Mouse (Mus musculus) limb, embryonic 12.5 days (tissue): Measurements from ENCODE around the gene Upf3b. TPM values are rescaled to one million over a fixed set of nuclear protein-coding genes. Genes with fewer than 3 reads are reported as not detected.
"Not testable (repeated sequence)": the region's sequence is repeated elsewhere in the genome, so short reads cannot be mapped to it uniquely, and the experiment has no call there.

Experiments
- ATAC-seq: fragments of 200-750 bp; cut with Nextera tagmentation; 2 replicates; pipeline ENCODE4 v1.8.0; 2017; ENCODE audit warnings: low read depth, moderate TSS enrichment; ENCODE audit not compliant: insufficient number of reproducible peaks, insufficient read depth, low FRiP score, low TSS enrichment
- H3K27ac ChIP-seq: fragments of 300-500 bp; sonication (generic); 2 replicates; pipeline ENCODE4 v1.5.1; 2016; ENCODE audit warnings: mild to moderate bottlenecking, moderate library complexity
- H3K27me3 ChIP-seq: fragments of 300-500 bp; sonication (generic); 2 replicates; pipeline ENCODE4 v1.6.1; 2016; ENCODE audit warnings: mild to moderate bottlenecking, moderate library complexity
- H3K36me3 ChIP-seq: fragments of 300-500 bp; sonication (generic); 2 replicates; pipeline ENCODE4 v1.6.1; 2016; ENCODE audit warnings: mild to moderate bottlenecking, moderate library complexity
- H3K4me1 ChIP-seq: fragments of 300-500 bp; sonication (generic); replicated peaks from 2 replicates; pipeline ENCODE4 v1.6.1; 2016
- H3K4me2 ChIP-seq: fragments of 300-500 bp; sonication (generic); 2 replicates; pipeline ENCODE4 v1.6.1; 2016; ENCODE audit warnings: mild to moderate bottlenecking, moderate library complexity
- H3K4me3 ChIP-seq: fragments of 300-500 bp; sonication (generic); replicated peaks from 2 replicates; pipeline ENCODE4 v1.5.1; 2016; ENCODE audit warnings: mild to moderate bottlenecking
- H3K9ac ChIP-seq: fragments of 300-500 bp; sonication (generic); replicated peaks from 2 replicates; pipeline ENCODE4 v1.6.1; 2016; ENCODE audit warnings: mild to moderate bottlenecking, moderate library complexity
- H3K9me3 ChIP-seq: fragments of 300-500 bp; sonication (generic); 2 replicates; pipeline ENCODE4 v1.6.1; 2016; ENCODE audit warnings: mild to moderate bottlenecking, moderate library complexity
- WGBS: fragments of 180-500 bp; shearing (Covaris S2); methylation state at CpG from one replicate; pipeline ENCODE4 v1.1.7; 2016; 5-methylcytosine and 5-hydroxymethylcytosine counted together
- polyA plus RNA-seq: library from polyadenylated mRNA; unstranded; fragments of >200 nt; fragmentation: Nextera tagmentation; extraction: Ambion mirVana; gene quantifications from 2 replicates; pipeline ENCODE4 v1.2.1, GENCODE M21; 2016

The Upf3b gene
- polyA plus RNA-seq, result 21.2 and 22.2 TPM in 2 replicates

GRCm38 (mm10) chrX:37110193-37110880 is at the start of gene Upf3b:
TSS of gene Upf3b (minus strand) at chrX:37110322.
- peak within 1 kb of the TSS; percentile 54 for H3K4me3 ChIP-seq
- H3K4me1 ChIP-seq, result no peaks in the 10 kb centered on the region
- peak within 1 kb of the TSS; percentile 76 for H3K27ac ChIP-seq
- ATAC-seq, result peak; percentile 97
- WGBS, result 16% methylated on average over 30 of the region's 30 CpGs
- H3K9ac ChIP-seq, result peak within 1 kb of the TSS; percentile 56
- H3K9me3 ChIP-seq, result no peaks in the 10 kb centered on the region
- H3K36me3 ChIP-seq, result no peaks in the 10 kb centered on the region
- peak within 1 kb of the TSS; percentile 61 for H3K4me2 ChIP-seq
- H3K27me3 ChIP-seq, result peaks cover 3% of the 10 kb centered on the region; the same call in 1 of the 2 replicates

DNA sequence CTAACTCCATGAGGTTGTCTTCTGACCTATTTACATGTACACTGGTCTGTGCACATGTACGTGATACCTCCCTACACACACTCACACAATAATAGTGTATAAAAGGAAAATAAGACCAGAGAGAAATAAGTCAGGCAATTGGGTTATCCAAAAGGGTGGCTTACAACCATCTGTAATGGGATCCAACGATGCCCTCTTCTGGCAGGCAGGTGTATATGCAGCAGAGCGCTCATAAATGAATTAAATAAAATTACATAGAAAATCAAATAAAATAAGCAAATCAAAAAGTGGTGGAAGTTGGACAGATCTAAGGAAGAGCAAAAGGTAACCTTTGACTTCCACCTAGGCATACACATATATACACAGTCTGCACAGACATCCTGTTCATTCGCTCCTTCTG is 47.7 kb upstream of the Upf3b start:
- Histone ChIP-seq H3K9me3 (no peaks in the 10 kb centered on the region), H3K36me3 (peaks cover 18% of the 10 kb centered on the region), H3K9ac (no peak overlapping the region), H3K4me1 (no peaks in the 10 kb centered on the region), H3K27ac (no peak overlapping the region), H3K27me3 (no peaks in the 10 kb centered on the region), H3K4me2 (no peak overlapping the region), H3K4me3 (no peak overlapping the region)
- ATAC-seq, result no peak
- WGBS, result 62% methylated on average over 4 of the region's 4 CpGs

DNA sequence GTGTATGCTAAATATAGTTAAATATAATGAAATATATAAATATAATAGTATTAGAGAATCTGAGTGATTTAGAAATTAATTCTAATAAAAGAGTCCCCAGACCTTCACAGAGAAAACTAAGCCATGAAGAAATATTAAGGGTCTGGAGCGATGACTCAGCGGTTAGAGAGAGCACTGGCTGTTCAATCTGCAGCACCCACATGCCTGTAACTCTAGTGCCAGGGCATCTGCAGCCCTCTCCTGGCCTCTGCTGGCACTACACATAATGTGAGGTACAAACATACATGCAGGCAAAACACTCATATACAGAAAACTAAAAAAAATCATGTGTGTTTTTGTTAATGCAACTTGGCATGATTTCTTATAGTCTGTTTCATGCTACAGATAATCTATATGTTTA is 34.8 kb upstream of the Upf3b start:
- no peaks in the 10 kb centered on the region for H3K4me1 ChIP-seq
- H3K4me3 ChIP-seq, result no peak overlapping the region
- H3K27me3 ChIP-seq, result no peaks in the 10 kb centered on the region
- no peak overlapping the region for H3K4me2 ChIP-seq
- WGBS, result 94% methylated on average over 2 of the region's 2 CpGs
- no peak for ATAC-seq
- no peak overlapping the region for H3K27ac ChIP-seq
- no peaks in the 10 kb centered on the region for H3K9me3 ChIP-seq
- no peak overlapping the region for H3K9ac ChIP-seq
- peaks cover 26% of the 10 kb centered on the region; the same call in 1 of the 2 replicates for H3K36me3 ChIP-seq

- not testable (repeated sequence) for H3K4me2 ChIP-seq, H3K27me3 ChIP-seq, H3K9me3 ChIP-seq, H3K27ac ChIP-seq, H3K4me1 ChIP-seq, ATAC-seq, H3K4me3 ChIP-seq, H3K9ac ChIP-seq
- peaks cover 26% of the 10 kb centered on the region; the same call in 1 of the 2 replicates for H3K36me3 ChIP-seq
- 56% methylated on average over 1 of the region's 4 CpGs for WGBS
Measured at GRCm38 (mm10) chrX:37144498-37144897, 34.4 kb upstream of the Upf3b start.

DNA sequence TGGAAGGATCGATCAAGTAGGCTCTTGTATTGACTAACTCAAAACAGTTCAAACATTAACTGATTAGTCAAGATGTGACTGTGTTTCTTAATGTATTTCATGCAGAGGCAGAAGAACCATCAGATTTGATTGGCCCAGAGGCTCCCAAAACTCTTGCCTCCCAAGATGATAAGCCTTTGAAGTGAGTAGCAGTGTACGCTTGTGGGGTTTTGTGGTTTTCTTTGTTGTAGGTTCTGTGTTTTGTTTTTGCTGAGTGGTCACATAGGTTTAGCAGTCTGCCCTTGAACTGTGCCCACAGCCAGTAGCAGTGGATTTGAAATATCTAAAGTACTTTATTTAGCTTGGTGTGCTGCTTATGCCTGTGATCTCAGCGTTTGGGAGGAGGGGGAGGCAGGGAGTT is 31.6 kb upstream of the Upf3b start:
- 88% methylated on average over 3 of the region's 3 CpGs for WGBS
- no peak for ATAC-seq

DNA sequence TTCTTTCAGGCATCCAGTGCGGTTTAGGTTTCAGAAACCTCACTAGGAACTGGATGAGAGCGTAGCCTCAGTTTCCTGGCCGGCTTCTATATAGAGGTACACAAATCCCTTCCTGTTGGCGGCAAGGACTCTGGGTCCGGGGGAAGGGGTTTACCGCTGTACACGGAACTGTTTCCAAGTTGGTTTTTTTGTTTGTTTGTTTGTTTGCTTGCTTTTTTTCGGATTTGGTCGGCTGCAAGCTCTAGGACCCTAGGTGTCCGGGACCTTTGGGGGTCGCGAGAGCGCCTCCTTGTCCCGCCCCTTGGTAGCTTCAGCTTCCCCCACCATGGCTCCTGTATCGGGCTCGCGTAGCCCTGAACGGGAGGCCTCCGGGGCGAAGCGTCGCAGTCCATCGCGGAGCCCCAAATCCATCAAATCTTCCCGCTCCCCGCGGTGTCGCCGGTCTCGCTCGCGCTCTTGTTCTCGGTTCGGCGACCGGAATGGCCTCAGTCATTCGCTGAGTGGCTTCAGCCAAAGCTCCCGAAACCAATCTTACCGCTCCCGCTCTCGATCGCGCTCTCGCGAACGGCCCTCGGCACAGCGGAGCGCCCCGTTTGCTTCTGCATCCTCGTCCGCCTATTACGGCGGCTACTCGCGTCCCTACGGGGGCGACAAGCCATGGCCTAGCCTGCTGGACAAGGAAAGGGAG is 16.7 kb upstream of the Upf3b start, which contains the start of gene Nkap:
TSS of gene Nkap (plus strand) at position 125 of the 688 bp plus-strand sequence.
- Histone ChIP-seq H3K27ac (peak within 1 kb of the TSS; percentile 70), H3K9me3 (no peaks in the 10 kb centered on the region), H3K4me2 (peak within 1 kb of the TSS; percentile 59), H3K4me3 (peak within 1 kb of the TSS; percentile 61), H3K9ac (peak within 1 kb of the TSS; percentile 76), H3K27me3 (no peaks in the 10 kb centered on the region), H3K4me1 (peaks cover 5% of the 10 kb centered on the region; the same call in 1 of the 2 replicates), H3K36me3 (no peaks in the 10 kb centered on the region)
- peak; percentile 76; the same call in 1 of the 2 replicates for ATAC-seq
- WGBS, result 7% methylated on average over 58 of the region's 58 CpGs

More for the DNA sequence above, 31.6 kb upstream of the Upf3b start:
- H3K27me3 ChIP-seq, result no peaks in the 10 kb centered on the region
- no peak overlapping the region for H3K9ac ChIP-seq
- H3K9me3 ChIP-seq, result no peaks in the 10 kb centered on the region
- no peak overlapping the region for H3K27ac ChIP-seq
- H3K4me1 ChIP-seq, result no peaks in the 10 kb centered on the region
- peaks cover 32% of the 10 kb centered on the region; the same call in 1 of the 2 replicates for H3K36me3 ChIP-seq
- no peak overlapping the region for H3K4me3 ChIP-seq
- H3K4me2 ChIP-seq, result no peak overlapping the region

GRCm38 (mm10) chrX:37125511-37125910 is 15.4 kb upstream of the Upf3b start:
- Histone ChIP-seq H3K9ac (no peak overlapping the region), H3K9me3 (no peaks in the 10 kb centered on the region), H3K27ac (no peak overlapping the region), H3K4me3 (no peak overlapping the region), H3K4me2 (no peak overlapping the region), H3K36me3 (no peaks in the 10 kb centered on the region), H3K27me3 (no peaks in the 10 kb centered on the region), H3K4me1 (peaks cover 5% of the 10 kb centered on the region; the same call in 1 of the 2 replicates)
- WGBS, result 84% methylated on average over 7 of the region's 7 CpGs
- no peak for ATAC-seq

DNA sequence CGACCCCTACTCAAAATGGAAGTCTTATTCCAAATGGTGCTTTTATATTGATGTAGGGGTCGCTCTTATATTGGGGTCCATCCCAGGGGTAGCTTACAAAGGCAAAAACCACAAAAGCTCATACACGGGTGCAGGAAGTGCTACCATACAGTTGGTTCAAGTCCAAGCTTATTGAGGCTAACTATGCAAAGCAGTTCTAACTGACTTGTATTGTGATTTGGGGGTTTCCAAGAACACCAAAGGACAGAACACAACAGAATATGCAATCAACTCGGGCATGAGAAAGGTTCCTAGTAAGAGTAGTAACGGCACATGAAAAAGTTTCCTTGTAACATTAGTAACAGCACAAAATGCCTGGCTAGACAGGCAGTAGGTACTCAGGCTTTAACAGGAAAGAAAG is 10.1 kb upstream of the Upf3b start:
- H3K4me3 ChIP-seq, result no peak overlapping the region
- no peaks in the 10 kb centered on the region for H3K9me3 ChIP-seq
- peaks cover 24% of the 10 kb centered on the region for H3K27me3 ChIP-seq
- 74% methylated on average over 5 of the region's 5 CpGs for WGBS
- H3K4me2 ChIP-seq, result no peak overlapping the region
- H3K9ac ChIP-seq, result no peak overlapping the region
- no peak overlapping the region for H3K27ac ChIP-seq
- no peak for ATAC-seq
- H3K4me1 ChIP-seq, result no peaks in the 10 kb centered on the region
- no peaks in the 10 kb centered on the region for H3K36me3 ChIP-seq

GRCm38 (mm10) chrX:37119585-37119984 is 9.5 kb upstream of the Upf3b start:
- 65% methylated on average over 3 of the region's 3 CpGs for WGBS
- no peaks in the 10 kb centered on the region for H3K9me3 ChIP-seq
- no peak for ATAC-seq
- H3K4me1 ChIP-seq, result no peaks in the 10 kb centered on the region
- H3K36me3 ChIP-seq, result no peaks in the 10 kb centered on the region
- H3K9ac ChIP-seq, result no peak overlapping the region
- no peak overlapping the region for H3K4me3 ChIP-seq
- no peak overlapping the region for H3K4me2 ChIP-seq
- H3K27me3 ChIP-seq, result peaks cover 26% of the 10 kb centered on the region
- H3K27ac ChIP-seq, result no peak overlapping the region

DNA sequence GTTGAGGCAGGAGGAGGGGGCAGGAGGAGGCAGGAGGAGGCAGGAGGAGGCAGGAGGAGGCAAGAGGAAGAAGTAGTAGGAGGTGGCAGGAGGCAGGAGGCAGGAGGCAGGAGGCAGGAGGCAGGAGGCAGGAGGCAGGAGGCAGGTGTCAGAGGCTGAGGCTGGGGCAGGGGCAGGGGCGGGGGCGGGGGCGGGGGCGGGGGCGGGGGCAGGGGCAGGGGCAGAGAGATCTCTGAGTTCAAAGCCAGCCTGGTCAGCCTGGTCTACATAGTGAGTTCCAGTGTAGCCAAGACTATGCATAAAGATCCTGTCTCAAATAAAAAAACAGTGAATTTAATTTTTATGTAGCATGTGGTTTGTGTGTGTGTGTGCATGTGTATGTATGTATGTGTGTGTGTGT is 7.0 kb upstream of the Upf3b start:
- no CpG with 5 or more reads among the region's 5 CpGs for WGBS
- no peak for ATAC-seq

GRCm38 (mm10) chrX:37110881-37111193 is 715 bp upstream of the Upf3b start:
- H3K9ac ChIP-seq, result no peak overlapping the region
- no peak for ATAC-seq
- no peak overlapping the region for H3K27ac ChIP-seq
- no peaks in the 10 kb centered on the region for H3K36me3 ChIP-seq
- peaks cover 8% of the 10 kb centered on the region; the same call in 1 of the 2 replicates for H3K27me3 ChIP-seq
- WGBS, result 75% methylated on average over 4 of the region's 4 CpGs
- no peak overlapping the region for H3K4me2 ChIP-seq
- H3K4me1 ChIP-seq, result no peaks in the 10 kb centered on the region
- H3K9me3 ChIP-seq, result no peaks in the 10 kb centered on the region
- H3K4me3 ChIP-seq, result peak overlapping the region; percentile 54; the same call in 1 of the 2 replicates

More for the DNA sequence above, 7.0 kb upstream of the Upf3b start:
- Histone ChIP-seq H3K27ac (no peak overlapping the region), H3K36me3 (no peaks in the 10 kb centered on the region), H3K4me3 (no peak overlapping the region), H3K4me1 (no peaks in the 10 kb centered on the region), H3K9me3 (no peaks in the 10 kb centered on the region), H3K9ac (no peak overlapping the region), H3K4me2 (no peak overlapping the region), H3K27me3 (peaks cover 26% of the 10 kb centered on the region)
